Mouse (Mus musculus): Measurements from ENCODE around the gene 9330182L06Rik.

9330182L06Rik gene

DNA sequence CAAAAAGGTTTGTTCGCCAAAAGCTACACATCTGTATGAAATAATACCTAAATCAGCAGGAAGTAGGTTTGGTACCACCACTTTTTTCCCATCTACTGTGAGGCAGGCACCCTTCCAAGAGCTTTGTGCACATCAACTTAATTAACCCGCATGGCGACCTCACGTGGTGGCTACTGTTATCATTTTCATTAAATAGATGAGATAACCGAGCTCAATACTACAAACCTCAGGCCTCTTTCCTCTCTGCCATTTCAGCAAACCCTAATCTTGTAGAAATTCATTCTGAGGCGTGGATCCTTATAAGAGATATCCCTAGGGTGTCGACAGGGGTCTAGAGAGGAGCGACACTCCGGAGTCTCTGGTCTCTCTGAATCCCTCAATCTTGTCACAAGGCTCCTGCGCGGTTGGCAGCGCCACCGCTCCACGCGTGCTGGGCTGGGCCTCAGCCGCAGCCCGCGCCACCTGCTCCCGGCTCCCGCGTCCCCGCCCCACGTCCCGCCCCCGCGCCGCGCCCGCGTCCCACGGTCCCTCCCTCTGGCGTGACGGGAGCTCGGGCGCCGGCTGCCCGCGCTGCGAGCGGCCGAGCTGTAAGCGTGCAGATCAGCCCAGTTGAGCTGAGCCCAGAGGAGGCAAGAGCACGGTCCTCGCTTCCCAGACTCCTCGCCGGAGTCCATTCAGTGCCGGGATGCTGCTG is at the start of gene 9330182L06Rik:
Gene 9330182L06Rik, plus strand, starts transcription at position 533 of the 694 bp plus-strand sequence.
- peak; percentile 93 for ATAC-seq (ENCODE audit: insufficient number of reproducible peaks, low FRiP score, low TSS enrichment)

DNA sequence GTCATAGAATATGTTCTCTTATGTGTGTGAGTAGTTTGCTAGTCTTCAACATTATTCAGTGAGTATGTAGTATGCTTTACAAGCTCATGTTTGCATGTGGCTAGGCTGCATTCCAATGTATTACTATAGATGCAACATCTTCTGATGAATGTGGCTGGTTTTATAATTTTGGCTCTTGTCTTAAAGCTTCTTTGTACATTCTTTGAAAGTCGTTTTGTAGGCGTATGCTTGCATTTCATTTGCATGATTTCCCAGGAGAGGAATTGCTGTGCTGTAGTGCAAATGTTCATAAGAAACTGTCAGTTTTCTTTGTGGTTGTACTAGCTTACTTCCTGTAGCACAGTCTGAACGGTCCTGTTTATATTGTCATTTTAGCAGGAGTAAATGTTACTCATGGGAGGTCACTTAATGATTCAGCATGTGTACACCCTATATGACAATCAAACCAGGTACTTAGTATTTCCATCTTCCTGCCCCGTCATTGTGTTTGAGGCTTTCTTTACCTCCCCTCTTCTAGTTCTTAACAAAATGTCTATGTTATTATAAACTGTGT is 38.4 kb upstream of the 9330182L06Rik start:
- no peak for ATAC-seq (ENCODE audit: insufficient number of reproducible peaks, low FRiP score, low TSS enrichment)

DNA sequence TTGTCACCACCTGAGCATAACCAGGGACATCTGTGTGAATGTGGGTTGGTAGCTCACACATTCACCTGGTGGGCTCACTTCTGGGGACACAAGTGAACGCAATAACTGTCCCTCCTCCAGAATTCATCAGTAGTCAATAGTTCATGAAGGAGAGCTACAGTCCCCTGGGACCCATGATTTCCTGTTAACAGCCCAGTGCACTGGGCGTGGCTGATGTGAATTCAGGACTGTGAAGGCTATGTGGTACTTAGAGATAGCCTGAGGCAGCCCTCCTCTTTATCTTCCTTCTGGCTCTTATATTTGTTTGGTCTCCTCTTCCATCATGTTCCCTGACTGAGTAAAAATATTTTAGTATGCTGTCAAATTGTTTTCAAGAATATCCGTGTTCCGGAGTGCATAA is 1.6 kb upstream of the 9330182L06Rik start:
- no peak for ATAC-seq (ENCODE audit: insufficient number of reproducible peaks, low FRiP score, low TSS enrichment)

DNA sequence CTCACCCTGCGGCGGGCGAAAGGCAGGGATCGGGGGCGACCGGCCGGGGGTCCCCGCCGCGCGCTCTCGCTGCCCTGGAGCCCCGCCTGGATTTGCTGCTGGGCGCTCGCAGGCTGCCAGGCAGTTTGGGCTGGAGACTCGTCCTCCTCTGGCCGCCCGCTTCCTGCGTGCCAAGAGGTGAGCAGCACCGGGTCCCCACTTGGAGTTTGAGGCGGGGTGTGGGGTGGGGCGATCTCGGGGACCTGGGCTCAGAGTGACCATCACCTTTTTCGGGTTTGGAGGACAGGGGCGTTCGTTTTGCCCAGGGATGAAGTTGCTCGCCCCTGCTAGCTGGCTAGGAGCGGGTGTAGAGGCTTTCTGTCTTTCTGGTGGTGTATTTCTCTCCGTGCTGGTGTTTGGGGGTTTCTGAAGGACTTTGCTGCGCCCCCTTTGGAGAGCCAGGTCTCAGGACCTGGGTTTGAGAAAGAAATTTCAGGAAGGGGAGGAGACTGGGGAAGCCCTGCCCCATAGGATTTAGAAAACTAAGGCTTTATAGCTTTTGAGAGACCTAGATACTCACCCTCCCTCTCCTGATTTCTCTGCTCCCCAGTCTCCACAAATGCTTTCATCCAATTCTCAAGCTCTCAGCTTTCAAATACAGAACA is 484 bp downstream of the 9330182L06Rik start:
- ATAC-seq (ENCODE audit: insufficient number of reproducible peaks, low FRiP score, low TSS enrichment): peak; percentile 65

DNA sequence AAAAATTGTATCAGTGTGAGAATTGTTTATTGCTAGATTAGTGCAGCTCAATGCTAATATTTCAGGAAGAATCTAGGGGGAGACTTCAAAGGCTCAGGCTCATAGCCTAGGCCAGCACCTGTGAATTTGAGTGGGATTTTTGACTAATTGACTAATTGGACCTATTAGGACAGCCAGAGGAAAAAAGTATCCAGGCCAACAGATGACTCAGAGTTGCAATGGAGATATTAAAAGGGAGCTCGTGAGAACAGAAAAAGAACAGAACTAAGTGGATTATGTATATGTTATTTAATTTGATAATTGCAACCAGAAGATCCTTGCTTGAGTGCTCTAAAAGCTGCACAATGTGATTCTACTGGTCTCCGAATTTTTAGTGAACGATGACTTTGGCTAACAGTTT is 3.7 kb downstream of the 9330182L06Rik start:
- no peak for ATAC-seq (ENCODE audit: insufficient number of reproducible peaks, low FRiP score, low TSS enrichment)

DNA sequence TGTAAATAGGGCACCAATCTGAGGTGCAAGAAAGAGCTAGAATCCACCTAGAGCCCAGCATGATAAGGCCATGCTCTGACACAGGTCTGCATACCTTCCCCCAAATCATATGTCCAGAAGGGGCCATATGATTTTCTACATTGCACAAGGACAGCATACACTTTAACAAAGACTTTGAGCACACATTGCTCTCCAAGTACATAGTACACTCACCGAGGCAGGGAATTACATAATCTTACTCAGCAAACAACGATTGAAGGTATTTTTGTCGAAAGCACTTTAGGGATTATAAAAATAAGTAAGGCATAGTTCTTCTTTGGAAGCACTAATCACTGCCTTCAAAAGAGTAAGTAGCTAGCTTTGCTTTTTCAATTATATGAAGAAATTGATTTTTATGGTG is 7.1 kb downstream of the 9330182L06Rik start:
- ATAC-seq (ENCODE audit: insufficient number of reproducible peaks, low FRiP score, low TSS enrichment): no peak

DNA sequence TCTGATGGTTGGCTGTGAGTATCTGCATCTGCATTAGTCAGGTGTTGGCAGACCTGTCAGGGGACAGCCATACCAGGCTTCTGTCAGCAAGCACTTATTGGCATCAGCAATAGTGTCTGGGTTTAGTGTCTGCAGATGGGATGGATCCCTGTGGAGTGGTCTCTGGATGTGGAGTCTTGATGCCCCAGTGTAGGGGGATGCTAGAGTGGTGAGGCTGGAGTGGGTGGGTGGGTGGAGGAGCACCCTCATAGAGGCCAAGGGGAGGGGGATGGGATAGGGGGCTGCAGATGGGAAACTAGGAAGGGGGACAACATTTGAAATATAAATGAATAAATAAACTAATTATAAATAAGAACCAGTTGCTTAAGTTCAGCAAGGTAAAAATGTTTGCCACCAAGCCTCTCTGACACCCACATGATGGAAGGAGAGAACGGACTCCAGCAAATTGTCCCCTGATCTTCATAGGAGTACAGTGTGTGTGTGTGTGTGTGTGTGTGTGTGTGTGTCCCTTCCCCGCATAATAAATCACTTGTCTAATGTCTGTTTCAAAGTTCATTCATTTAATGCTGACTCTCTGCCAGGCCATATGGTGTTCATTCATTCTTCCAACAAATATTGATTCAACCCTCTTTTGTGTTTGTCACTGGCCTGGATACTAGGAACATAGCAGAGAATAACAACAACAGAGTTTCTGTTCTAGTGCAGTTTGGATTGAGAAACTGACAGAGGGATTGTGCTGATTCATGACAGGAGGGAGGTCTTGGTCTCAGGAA is 30.0 kb downstream of the 9330182L06Rik start:
- peak; percentile 52; the same call in 1 of the 2 replicates for ATAC-seq (ENCODE audit: insufficient number of reproducible peaks, low FRiP score, low TSS enrichment)

DNA sequence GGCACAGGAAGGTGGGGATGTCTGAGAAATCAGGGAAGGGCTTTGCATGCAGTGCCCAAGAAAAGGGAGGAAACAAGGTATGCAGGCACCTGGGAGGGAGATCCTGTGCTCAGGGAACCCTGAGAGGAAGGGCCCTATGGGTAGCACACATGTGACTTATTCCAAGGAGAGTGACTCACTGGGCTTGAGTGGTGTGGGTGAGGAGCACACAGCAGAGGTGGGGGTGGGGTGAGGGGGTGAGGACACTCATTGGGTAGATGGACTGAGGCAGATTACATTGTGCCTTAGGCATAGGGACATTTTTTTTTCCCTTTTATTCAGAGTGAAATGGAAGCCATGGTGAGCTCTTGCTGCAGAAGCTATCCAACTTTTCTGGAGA is 30.6 kb downstream of the 9330182L06Rik start:
- 0 out of 2 replicates have a peak, but pooled peaks have one; percentile 31 for ATAC-seq (ENCODE audit: insufficient number of reproducible peaks, low FRiP score, low TSS enrichment)

DNA sequence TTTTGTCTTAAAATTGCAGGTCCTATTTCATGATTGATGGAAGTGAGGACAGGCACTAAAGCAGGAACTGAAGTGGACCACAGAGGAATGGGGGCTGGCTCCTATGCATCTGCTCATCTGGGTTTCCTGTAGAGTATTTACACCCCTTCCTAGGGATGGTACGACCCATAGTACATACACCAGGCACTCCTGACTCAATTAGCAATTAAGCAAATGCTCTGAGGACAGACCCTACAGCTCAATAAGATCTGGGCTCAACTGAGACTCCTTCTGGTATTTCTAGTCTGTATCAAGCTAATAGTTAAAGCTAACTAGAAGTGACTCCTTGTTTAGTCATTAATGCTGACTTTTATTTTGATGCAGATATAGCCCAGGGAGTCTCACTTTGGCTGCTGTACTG is 60.9 kb downstream of the 9330182L06Rik start:
- ATAC-seq (ENCODE audit: insufficient number of reproducible peaks, low FRiP score, low TSS enrichment): no peak

DNA sequence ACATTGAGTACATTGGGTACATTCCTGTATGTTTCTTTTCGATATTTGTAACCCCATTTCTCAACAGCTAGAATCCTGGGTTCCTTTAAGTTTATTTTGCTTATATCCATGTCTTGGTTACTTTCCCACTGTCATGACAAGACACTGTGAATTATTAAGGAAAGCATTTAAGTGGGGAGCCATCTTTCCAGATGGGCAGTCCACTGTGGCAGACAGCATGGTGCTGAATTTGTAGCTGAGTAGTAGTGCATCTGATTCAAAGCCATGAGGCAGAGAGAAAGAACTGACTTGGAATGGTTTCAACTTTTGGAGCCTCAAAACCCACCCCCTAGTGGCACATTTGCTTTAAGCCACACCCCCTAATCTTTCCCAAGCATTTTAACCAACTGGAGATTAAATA is 61.6 kb downstream of the 9330182L06Rik start:
- ATAC-seq (ENCODE audit: insufficient number of reproducible peaks, low FRiP score, low TSS enrichment): no peak

DNA sequence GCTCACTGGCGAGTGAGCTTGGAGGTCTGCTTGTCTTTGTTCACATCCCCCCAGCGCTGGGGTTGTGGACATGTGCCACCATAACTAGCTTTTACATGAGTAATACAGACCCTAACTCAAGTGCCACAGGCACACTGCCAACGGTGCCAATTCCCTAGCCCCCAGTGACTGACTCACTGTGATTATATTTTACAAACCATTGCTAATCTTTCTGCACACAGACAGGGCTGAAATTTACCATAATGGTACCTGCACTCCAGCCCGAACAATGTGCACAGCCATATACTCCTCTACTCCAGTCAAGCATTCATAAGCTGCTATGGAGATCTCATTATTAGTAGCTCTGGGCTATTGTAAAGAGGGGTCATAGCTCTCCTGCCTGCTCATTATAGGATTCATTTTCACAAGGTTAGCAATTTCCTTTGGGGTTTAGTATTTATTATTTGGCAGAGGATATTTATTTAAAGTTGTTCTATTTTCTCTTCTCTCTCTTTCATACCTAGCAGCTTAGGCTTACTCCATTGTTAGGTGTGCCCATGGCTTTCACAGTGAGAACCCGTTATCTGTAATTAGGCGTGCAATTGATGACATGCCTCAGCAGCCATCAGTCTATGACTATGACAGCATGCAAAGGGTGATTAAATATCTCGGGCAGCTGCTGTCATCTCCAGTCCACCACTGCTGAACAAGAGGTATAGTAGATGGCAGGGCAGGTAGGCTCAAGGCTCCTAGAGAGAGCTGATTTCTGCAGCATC is 73.0 kb downstream of the 9330182L06Rik start:
- peak; percentile 47; the same call in 1 of the 2 replicates for ATAC-seq (ENCODE audit: insufficient number of reproducible peaks, low FRiP score, low TSS enrichment)

DNA sequence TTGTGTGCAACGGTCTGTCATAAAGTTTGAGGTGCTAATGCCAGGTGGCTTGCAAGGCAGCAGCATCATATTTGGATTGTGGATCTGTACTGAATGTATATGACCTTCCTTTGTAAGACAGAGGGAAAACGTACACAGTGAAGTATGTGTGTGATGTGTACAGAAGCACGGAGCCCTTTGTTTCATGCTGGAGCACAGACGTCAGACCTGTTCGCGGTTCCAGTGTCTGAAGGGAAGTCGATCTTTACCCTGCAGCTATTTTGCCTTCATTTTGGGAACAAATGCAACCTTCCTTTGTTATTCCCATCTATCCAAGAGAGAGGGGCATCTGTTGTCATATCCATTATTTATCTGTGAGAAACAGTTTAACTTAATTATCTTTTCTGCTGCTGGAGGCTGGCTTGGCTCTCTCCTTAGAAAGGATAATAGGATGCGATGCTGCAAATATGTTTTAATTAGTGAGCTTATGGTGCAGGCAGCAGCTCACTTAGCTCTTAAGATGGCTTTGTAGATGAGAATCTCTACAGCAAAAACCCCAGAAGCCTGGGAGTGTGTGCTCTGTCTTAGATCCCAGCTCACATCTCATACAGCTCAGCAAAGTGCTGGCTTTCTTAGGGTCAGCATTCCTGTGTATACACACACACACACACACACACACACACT is 73.7 kb downstream of the 9330182L06Rik start:
- 0 out of 2 replicates have a peak, but pooled peaks have one; percentile 36 for ATAC-seq (ENCODE audit: insufficient number of reproducible peaks, low FRiP score, low TSS enrichment)

DNA sequence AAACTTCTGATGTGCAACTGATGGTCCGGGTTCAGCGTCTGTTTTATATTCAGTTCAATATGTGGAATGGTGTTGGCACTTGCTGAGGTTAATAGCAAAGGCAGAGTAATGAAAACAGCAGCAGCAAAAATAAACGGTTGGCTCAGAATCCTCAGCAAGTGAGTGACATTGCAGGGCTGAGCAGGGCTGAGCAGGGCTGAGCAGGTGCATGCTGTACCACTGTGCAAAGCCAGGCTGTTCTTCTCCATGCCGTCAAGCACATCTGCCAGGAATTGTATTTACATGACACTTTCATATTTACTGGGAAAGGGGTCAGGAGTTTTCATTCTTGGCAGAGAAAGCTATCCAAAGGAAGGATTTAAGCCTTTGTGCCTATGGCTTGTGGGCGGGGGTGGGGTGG is 78.7 kb downstream of the 9330182L06Rik start:
- no peak for ATAC-seq (ENCODE audit: insufficient number of reproducible peaks, low FRiP score, low TSS enrichment)

DNA sequence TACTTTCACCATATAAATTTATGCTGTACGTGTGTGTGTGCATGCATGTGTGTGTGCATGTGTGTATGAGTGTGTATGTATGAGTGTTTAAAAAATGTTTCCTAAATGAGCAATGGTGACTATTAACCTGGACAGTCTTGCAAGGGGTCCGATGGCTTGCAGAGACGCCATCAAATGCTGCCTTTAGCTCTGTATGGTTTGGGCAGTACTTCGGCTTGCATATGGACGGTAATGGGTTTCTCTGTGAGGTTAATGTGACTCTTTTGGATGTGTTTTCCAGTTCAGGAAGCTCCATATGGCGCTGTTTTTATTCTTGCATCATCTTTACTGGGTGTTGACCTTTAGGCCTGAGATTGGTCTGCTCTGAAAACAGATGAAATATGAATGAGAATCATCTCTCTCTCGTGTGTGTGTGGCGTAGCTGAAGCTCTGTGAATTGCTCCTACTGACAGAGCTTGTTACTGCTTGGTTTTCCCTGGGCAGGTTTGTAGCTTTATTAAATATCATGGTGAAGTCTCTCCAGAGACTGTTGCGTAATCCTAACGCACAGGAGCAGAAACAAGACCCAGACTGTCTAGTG is 79.2 kb downstream of the 9330182L06Rik start:
- peak; percentile 85 for ATAC-seq (ENCODE audit: insufficient number of reproducible peaks, low FRiP score, low TSS enrichment)

DNA sequence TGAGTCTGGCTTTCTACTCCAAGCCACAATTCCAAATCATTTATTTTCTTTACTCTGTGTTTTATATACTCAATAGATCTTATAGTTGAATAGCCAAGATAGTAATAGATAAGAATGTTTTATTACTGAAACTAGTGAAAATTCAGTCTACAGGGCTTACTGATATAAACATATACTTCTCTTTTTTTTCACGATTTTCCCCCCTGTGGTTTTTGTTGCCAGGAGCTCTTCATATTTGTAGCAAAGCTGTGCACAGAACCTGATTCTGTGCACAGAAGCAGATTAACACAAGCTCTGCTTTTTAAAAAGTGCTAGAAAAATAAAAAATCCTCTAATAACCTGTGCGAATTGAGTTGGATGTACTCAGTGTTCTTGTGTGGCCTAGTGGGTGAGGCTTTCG is 79.7 kb downstream of the 9330182L06Rik start:
- ATAC-seq (ENCODE audit: insufficient number of reproducible peaks, low FRiP score, low TSS enrichment): no peak

DNA sequence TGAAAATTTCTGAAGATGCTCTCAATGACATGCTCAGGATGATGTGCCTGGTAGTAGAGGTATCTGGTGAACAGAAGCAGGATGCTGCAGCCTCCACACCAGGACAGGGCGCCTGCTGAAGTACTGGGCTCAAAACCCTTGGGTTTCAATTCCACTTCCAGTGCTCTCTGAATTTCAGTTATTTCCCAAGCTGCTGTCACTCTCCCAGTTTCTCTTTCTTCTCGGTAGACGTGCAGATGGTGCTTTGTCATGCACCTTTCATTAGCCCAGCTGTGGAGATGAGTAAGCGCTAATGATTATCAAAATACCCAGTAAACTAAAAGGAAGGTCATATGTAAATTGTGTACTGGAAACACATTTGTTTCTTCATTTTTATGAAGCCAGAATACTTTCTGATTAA is 80.6 kb downstream of the 9330182L06Rik start:
- ATAC-seq (ENCODE audit: insufficient number of reproducible peaks, low FRiP score, low TSS enrichment): no peak

DNA sequence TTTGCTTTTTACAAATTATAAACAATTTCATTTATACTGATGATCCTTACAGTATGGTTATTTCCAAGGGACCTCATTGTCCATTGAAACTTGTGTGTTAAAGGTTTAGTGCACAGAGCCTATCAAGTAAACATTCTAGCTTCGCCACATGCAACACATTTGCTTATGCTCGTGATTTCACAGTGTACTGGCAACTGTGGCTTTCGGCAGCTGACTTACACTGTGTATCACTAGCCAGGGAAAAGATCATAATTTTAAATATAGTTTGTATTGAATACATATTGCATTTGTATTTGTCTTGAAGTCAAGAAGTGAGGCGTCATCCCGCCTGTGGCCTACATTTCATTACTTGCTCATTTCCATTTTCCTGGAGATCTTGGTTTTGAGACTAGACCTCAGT is 86.2 kb downstream of the 9330182L06Rik start:
- no peak for ATAC-seq (ENCODE audit: insufficient number of reproducible peaks, low FRiP score, low TSS enrichment)

DNA sequence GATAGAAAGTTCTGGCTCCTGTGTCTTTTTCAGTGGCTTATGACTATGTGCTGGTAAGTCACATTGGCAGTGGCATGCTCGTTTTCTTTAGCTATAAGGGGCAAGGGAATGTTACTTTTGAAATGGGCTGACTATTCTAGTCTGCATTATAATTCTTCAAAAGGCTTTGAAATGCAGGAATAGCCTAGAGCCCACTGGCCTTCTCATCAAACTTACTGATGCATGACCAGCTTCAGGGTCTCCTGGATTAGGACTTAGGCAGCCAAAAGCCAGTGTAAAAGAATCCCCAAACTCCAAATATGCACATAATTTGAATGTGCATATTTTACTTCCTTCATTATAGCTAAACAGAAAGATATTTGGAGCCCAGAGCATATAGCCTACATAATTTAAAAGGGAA is 86.7 kb downstream of the 9330182L06Rik start:
- no peak for ATAC-seq (ENCODE audit: insufficient number of reproducible peaks, low FRiP score, low TSS enrichment)

DNA sequence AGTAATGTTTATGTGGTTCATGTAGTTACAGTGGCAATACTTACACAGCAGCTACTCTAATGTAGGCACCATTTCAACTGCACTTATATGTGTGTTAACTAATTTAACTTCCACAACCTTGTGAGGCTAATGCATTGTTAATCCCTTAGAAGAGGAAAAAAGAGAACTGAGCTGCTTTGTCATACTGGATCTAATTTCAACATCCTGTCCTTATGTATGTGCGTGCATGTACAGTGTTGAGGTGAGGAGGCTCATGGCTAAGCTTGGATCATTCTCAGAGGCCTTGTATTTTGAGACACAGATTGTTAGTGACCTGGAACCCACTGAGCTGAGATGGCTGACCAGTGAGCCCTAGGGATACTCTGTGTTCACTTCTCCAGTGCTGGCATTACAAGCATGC is 88.3 kb downstream of the 9330182L06Rik start:
- no peak for ATAC-seq (ENCODE audit: insufficient number of reproducible peaks, low FRiP score, low TSS enrichment)
